Mouse (Mus musculus): Measurements from ENCODE around the gene R3hdm4. TPM values are rescaled to one million over a fixed set of nuclear protein-coding genes. Genes with fewer than 3 reads are reported as not detected.
A peak's percentile ranks its signal among the peaks of the same experiment; 100 is the strongest.
"Not testable (repeated sequence)": the region's sequence is repeated elsewhere in the genome, so short reads cannot be mapped to it uniquely, and the experiment has no call there.

Gene R3hdm4
- total and polyA plus RNA-seq, 3 experiments, result 82.4 to 123 (median 85.6) TPM

DNA sequence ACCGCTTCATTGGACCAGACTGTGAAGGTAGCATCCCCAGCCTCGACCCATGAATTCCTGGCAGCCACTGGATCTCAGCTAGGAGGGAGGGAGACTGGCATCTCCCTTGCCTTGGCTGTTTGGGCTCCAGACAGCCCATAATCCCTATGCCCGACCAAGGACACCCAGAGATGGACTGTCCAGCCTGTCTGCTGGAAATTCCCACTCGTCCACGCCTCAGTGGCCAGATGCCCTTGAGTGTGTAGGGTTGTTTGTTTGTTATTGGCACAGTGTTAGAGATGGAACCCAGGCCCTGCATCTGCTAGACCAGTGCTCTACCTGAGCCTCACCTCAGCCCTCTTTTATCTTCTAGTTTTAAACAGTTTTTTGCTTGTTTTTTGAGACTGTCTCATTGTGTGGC, 44.3 kb upstream of the R3hdm4 start:
- Histone ChIP-seq H3K27me3 (ENCODE audit: control insufficient read depth, insufficient read depth, low read length) (no peaks in the 10 kb centered on the region), H3K36me3 (ENCODE audit: control insufficient read depth, insufficient read depth, low read length) (no peaks in the 10 kb centered on the region), H3K4me3 (no peak overlapping the region), H3K79me2 (replicated peaks; ENCODE audit: control insufficient read depth, insufficient read depth, low read length) (no peaks in the 10 kb centered on the region), H3K9ac (ENCODE audit: low read depth, low read length) (no peak overlapping the region), H3K27ac (no peak overlapping the region), H3K4me1 (ENCODE audit: control insufficient read depth, insufficient read depth, low read length) (peaks cover 4% of the 10 kb centered on the region; the same call in 1 of the 2 replicates)
- TF ChIP-seq EP300 (IDR thresholded peaks at IDR 0.05; ENCODE audit: insufficient read depth, low read depth, low read length) (no peak), CTCF (IDR thresholded peaks at IDR 0.05) (no peak), POLR2A (IDR thresholded peaks at IDR 0.05; ENCODE audit: insufficient read depth, low read depth, low read length) (no peak)
- intact Hi-C loops (cut with DNase I), result no loop called here
- WGBS, result 81% methylated on average over 5 of the region's 5 CpGs
- DNase-seq, result no peak

DNA sequence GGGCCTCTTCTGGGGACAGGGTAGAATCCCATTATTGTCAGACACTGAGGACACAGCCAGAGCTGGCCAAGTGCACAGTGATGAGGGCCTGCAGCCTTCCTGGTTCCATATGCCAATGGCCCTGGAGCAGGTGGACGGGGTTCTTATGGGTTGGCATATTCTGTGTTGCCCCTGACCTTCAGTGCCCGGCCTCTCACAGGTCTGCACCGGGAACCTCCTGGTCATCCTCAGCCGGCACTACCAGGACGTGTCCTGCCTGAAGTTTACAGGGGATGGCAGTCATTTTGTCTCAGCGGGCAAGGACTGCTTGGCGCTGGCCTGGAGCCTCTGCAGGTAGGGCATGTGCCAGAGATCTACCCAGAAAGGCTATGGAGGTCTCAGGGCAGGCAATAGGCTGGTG, 43.7 kb upstream of the R3hdm4 start:
- DNase-seq, result no peak
- TF ChIP-seq EP300 (IDR thresholded peaks at IDR 0.05; ENCODE audit: insufficient read depth, low read depth, low read length) (no peak), CTCF (IDR thresholded peaks at IDR 0.05) (no peak), POLR2A (IDR thresholded peaks at IDR 0.05; ENCODE audit: insufficient read depth, low read depth, low read length) (no peak)
- intact Hi-C loops (cut with DNase I), result no loop called here
- Histone ChIP-seq H3K27me3 (ENCODE audit: control insufficient read depth, insufficient read depth, low read length) (no peaks in the 10 kb centered on the region), H3K36me3 (ENCODE audit: control insufficient read depth, insufficient read depth, low read length) (no peaks in the 10 kb centered on the region), H3K4me1 (ENCODE audit: control insufficient read depth, insufficient read depth, low read length) (peaks cover 4% of the 10 kb centered on the region; the same call in 1 of the 2 replicates), H3K79me2 (replicated peaks; ENCODE audit: control insufficient read depth, insufficient read depth, low read length) (no peaks in the 10 kb centered on the region), H3K4me3 (no peak overlapping the region), H3K27ac (no peak overlapping the region), H3K9ac (ENCODE audit: low read depth, low read length) (no peak overlapping the region)
- WGBS, result 95% methylated on average over 7 of the region's 7 CpGs

DNA sequence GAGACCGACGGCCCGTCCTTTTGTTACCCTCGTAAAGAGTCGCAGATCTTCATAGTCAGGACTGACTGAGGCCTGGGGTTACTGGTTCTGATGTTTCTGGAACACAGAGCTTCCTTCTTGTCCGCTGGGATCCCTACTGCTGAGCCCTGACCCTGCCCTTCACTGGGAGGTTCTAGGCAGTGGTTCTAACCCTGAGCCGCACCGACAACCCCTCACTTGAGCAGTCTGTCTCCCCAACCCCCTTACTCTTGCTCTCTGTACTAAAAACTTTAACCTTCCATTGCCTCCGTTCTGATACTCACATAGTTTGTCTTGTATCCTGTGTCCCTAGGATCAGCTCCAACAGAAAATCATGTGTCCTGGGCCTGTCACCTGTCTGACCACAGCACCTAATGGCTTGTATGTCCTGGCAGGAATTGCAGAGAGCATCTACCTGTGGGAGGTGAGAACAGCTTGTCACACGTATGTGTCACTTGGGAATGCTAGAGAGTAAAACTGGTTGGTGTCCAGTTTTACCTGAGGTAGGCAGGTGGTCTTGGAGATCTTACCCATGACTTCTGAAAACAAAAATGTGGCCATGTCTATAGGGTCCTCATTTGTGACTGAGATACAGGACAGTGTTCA, 39.8 kb upstream of the R3hdm4 start:
- no peaks in the 10 kb centered on the region for H3K79me2 ChIP-seq (replicated peaks; ENCODE audit: control insufficient read depth, insufficient read depth, low read length)
- peak overlapping the region; percentile 72 for H3K9ac ChIP-seq (ENCODE audit: low read depth, low read length)
- H3K27me3 ChIP-seq (ENCODE audit: control insufficient read depth, insufficient read depth, low read length), result no peaks in the 10 kb centered on the region
- no peak overlapping the region; the same call in 1 of the 2 replicates for H3K27ac ChIP-seq
- no peak for TF ChIP-seq POLR2A (IDR thresholded peaks at IDR 0.05; ENCODE audit: insufficient read depth, low read depth, low read length)
- TF ChIP-seq EP300 (IDR thresholded peaks at IDR 0.05; ENCODE audit: insufficient read depth, low read depth, low read length), result no peak
- TF ChIP-seq CTCF (IDR thresholded peaks at IDR 0.05), result no peak
- DNase-seq, result no peak
- intact Hi-C loops (cut with DNase I), result loop anchor here (1.0 to 2.0 kb wide), 2 partner anchors 23 to 180 kb away; partner anchors contain the start of gene Cbarp
- peak overlapping the region; percentile 95 for H3K4me3 ChIP-seq
- WGBS, result 13% methylated on average over 10 of the region's 10 CpGs
- peaks cover 5% of the 10 kb centered on the region; the same call in 1 of the 2 replicates for H3K4me1 ChIP-seq (ENCODE audit: control insufficient read depth, insufficient read depth, low read length)
- no peaks in the 10 kb centered on the region for H3K36me3 ChIP-seq (ENCODE audit: control insufficient read depth, insufficient read depth, low read length)

DNA sequence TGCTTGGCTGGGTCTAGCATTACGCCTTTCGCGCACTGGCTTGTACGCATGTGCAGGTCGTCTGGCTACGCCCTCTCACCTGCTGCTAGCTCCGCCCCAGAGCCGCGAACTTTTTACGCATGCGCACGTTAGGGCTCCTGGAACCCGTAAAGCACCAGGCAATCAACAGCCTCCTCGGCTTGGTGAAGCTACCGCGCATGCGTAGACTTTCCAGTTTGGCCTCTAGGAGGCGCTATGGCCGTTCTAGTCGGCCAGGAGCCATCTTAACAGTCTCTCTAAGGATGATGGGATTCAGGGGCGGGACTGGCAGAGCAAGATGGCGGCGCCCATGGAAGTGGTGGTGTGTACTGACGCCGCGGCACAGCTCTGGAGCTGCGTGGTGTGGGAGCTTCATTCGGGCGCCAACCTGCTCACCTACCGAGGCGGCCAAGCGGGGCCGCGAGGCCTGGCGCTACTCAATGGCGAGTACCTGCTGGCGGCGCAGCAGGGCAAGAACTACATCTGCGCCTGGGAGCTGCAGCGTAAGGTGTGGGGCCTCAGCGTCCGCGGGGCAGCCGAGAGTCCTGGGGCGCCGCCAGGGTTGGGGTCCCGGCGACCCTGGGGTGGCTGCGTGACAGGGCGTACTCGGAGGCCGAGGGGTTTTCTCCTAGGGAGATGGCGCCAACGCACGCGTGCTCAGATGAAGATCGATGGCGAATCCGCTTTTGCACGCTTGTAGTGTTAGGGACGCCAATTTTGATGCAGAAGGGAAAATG, 39.0 kb upstream of the R3hdm4 start, which contains the start of gene Wdr18:
Gene Wdr18, plus strand, starts transcription at position 306 of the 755 bp plus-strand sequence.
- Histone ChIP-seq H3K36me3 (ENCODE audit: control insufficient read depth, insufficient read depth, low read length) (no peaks in the 10 kb centered on the region), H3K27me3 (ENCODE audit: control insufficient read depth, insufficient read depth, low read length) (no peaks in the 10 kb centered on the region), H3K79me2 (replicated peaks; ENCODE audit: control insufficient read depth, insufficient read depth, low read length) (no peaks in the 10 kb centered on the region), H3K9ac (ENCODE audit: low read depth, low read length) (peak within 1 kb of the TSS; percentile 72), H3K4me3 (peak within 1 kb of the TSS; percentile 95), H3K4me1 (ENCODE audit: control insufficient read depth, insufficient read depth, low read length) (peaks cover 5% of the 10 kb centered on the region; the same call in 1 of the 2 replicates), H3K27ac (peak within 1 kb of the TSS; percentile 78)
- peak; percentile 98 to 99 for DNase-seq
- peak; percentile 74; the same call in 1 of the 2 replicates for TF ChIP-seq EP300 (IDR thresholded peaks at IDR 0.05; ENCODE audit: insufficient read depth, low read depth, low read length)
- peak; percentile 70 for TF ChIP-seq POLR2A (IDR thresholded peaks at IDR 0.05; ENCODE audit: insufficient read depth, low read depth, low read length)
- peak; percentile 91 for TF ChIP-seq CTCF (IDR thresholded peaks at IDR 0.05)
- under 1% methylated on average over 61 of the region's 61 CpGs for WGBS
- intact Hi-C loops (cut with DNase I), result loop anchor here (1.0 to 2.0 kb wide), 3 partner anchors 23 to 181 kb away; partner anchors contain the start of gene Cbarp

- Histone ChIP-seq H3K27ac (peak overlapping the region; percentile 78), H3K4me3 (peak overlapping the region; percentile 27; the same call in 1 of the 2 replicates)
- H3K79me2 ChIP-seq (replicated peaks; ENCODE audit: control insufficient read depth, insufficient read depth, low read length); H3K36me3 ChIP-seq (ENCODE audit: control insufficient read depth, insufficient read depth, low read length); H3K4me1 ChIP-seq (ENCODE audit: control insufficient read depth, insufficient read depth, low read length); H3K27me3 ChIP-seq (ENCODE audit: control insufficient read depth, insufficient read depth, low read length); H3K9ac ChIP-seq (ENCODE audit: low read depth, low read length): not testable (repeated sequence)
- intact Hi-C loops (cut with DNase I), result loop anchor here (2.0 kb wide), 1 partner anchor 67 kb away; no protein-coding TSS in a partner anchor
- DNase-seq, result peak in 1 of 2 experiments; percentile 46
- 28% methylated on average over 10 of the region's 10 CpGs for WGBS
Measured at GRCm38 (mm10) chr10:79959412-79959811, 38.4 kb upstream of the R3hdm4 start.

Data from heart, adult 2 months (tissue).